Mouse (Mus musculus) CH12.LX (cell line): Measurements from ENCODE around the gene Lrrc28. TPM values are rescaled to one million over a fixed set of nuclear protein-coding genes. Genes with fewer than 3 reads are reported as not detected.

Experiments used
- DNase-seq: peaks from one replicate; pipeline ENCODE4 v3.0.0-alpha.2; 2013; ENCODE audit errors: extremely low read depth
- H3K27ac ChIP-seq: 2 replicates; pipeline ENCODE4 v1.5.1; 2012; ENCODE audit warnings: low read depth, mild to moderate bottlenecking, control low read depth, moderate library complexity; ENCODE audit not compliant: insufficient read depth
- H3K27me3 ChIP-seq: replicated peaks from 2 replicates; pipeline ENCODE3; 2012; ENCODE audit warnings: inconsistent platforms
- H3K36me3 ChIP-seq, 2 experiments: replicated peaks in 1 of 2; 2 replicates each; pipeline versions ENCODE3 to v1.6.1; 2012; ENCODE audit warnings: inconsistent platforms in 1 of 2, low read length in 1 of 2, mild to moderate bottlenecking in 1 of 2, mixed read lengths in 1 of 2, moderate library complexity in 1 of 2; ENCODE audit not compliant: control insufficient read depth in 1 of 2, insufficient read depth in 1 of 2
- H3K4me1 ChIP-seq, 2 experiments: 2 replicates each; pipeline ENCODE4 v1.6.1; 2012; ENCODE audit warnings: inconsistent platforms in 1 of 2, moderate library complexity in 1 of 2; ENCODE audit not compliant: insufficient read depth in 2 of 2, control insufficient read depth in 1 of 2
- H3K4me2 ChIP-seq: 2 replicates; pipeline ENCODE4 v1.6.1; 2012; ENCODE audit warnings: low read depth, mild to moderate bottlenecking, control low read depth; ENCODE audit not compliant: poor library complexity, insufficient read depth, severe bottlenecking
- H3K4me3 ChIP-seq, 3 experiments: fragments of 150-350 bp in 1 of 3; sonication (generic) in 1 of 3; replicated peaks in 1 of 3; 2 replicates each; pipeline versions ENCODE3 to v1.5.1; 2011 to 2012; ENCODE audit warnings: low read depth in 2 of 3, low read length in 2 of 3, mild to moderate bottlenecking in 2 of 3, moderate library complexity in 2 of 3, control low read depth in 1 of 3, improper control_type of control experiment in 1 of 3, inconsistent platforms in 1 of 3, mixed read lengths in 1 of 3; ENCODE audit not compliant: poor library complexity in 1 of 3
- H3K79me2 ChIP-seq: replicated peaks from 2 replicates; pipeline ENCODE4 v1.6.1; 2012; ENCODE audit warnings: mild to moderate bottlenecking, moderate library complexity; ENCODE audit not compliant: control insufficient read depth, poor library complexity, insufficient read depth, severe bottlenecking; ENCODE audit errors: extremely low read depth
- H3K9ac ChIP-seq: 2 replicates; pipeline ENCODE4 v1.6.1; 2012; ENCODE audit warnings: low read depth, mild to moderate bottlenecking, control low read depth, moderate library complexity; ENCODE audit not compliant: insufficient read depth
- H3K9me3 ChIP-seq: replicated peaks from 2 replicates; pipeline ENCODE3; 2012; ENCODE audit warnings: low read length, inconsistent platforms, mixed read lengths
- BHLHE40 ChIP-seq: IDR thresholded peaks from 2 replicates; pipeline ENCODE4 v1.6.1; 2011; ENCODE audit warnings: mild to moderate bottlenecking, low read depth, low read length, improper control_type of control experiment
- ELF1 ChIP-seq: IDR thresholded peaks from 2 replicates; pipeline ENCODE4 v1.6.1; 2014; ENCODE audit warnings: low read depth, mild to moderate bottlenecking, inconsistent platforms, low read length, improper control_type of control experiment
- ETS1 ChIP-seq: conservative IDR thresholded peaks from 2 replicates; pipeline ENCODE4 v1.6.1; 2012; ENCODE audit warnings: low read depth, mild to moderate bottlenecking, inconsistent platforms, low read length, improper control_type of control experiment, moderate library complexity
- KAT2A ChIP-seq: IDR thresholded peaks from 2 replicates; pipeline ENCODE4 v1.6.1; 2012; ENCODE audit warnings: low read length, improper control_type of control experiment, inconsistent platforms; ENCODE audit not compliant: insufficient replicate concordance
- MAFK ChIP-seq: IDR thresholded peaks from 2 replicates; pipeline ENCODE4 v1.6.1; 2011; ENCODE audit warnings: low read length, improper control_type of control experiment; ENCODE audit not compliant: insufficient replicate concordance
- MAX ChIP-seq: IDR thresholded peaks from 2 replicates; pipeline ENCODE4 v1.6.1; 2011; ENCODE audit warnings: low read length, improper control_type of control experiment
- MEF2A ChIP-seq: IDR thresholded peaks from 2 replicates; pipeline ENCODE4 v1.6.1; 2014; ENCODE audit warnings: low read depth, mild to moderate bottlenecking, inconsistent platforms, low read length, improper control_type of control experiment, borderline replicate concordance
- NELFE ChIP-seq: IDR thresholded peaks from 2 replicates; pipeline ENCODE4 v1.6.1; 2011; ENCODE audit warnings: low read depth, low read length, improper control_type of control experiment
- POLR2A ChIP-seq: IDR thresholded peaks from 2 replicates; pipeline ENCODE4 v1.6.1; 2011; ENCODE audit warnings: low read depth, mild to moderate bottlenecking, improper control_type of control experiment, low read length
- POLR2AphosphoS2 ChIP-seq: IDR thresholded peaks from 2 replicates; pipeline ENCODE4 v1.6.1; 2011; ENCODE audit warnings: low read depth, low read length, improper control_type of control experiment
- SMC3 ChIP-seq: IDR thresholded peaks from 2 replicates; pipeline ENCODE4 v1.6.1; 2011; ENCODE audit warnings: low read depth, low read length, improper control_type of control experiment
- UBTF ChIP-seq: IDR thresholded peaks from 2 replicates; pipeline ENCODE4 v1.6.1; 2012; ENCODE audit warnings: low read depth, mild to moderate bottlenecking, inconsistent platforms, low read length, improper control_type of control experiment, moderate library complexity
- ZKSCAN1 ChIP-seq: IDR thresholded peaks from 2 replicates; pipeline ENCODE4 v1.6.1; 2012; ENCODE audit warnings: low read depth, inconsistent platforms, low read length, improper control_type of control experiment, borderline replicate concordance
- ZMIZ1 ChIP-seq: IDR thresholded peaks from 2 replicates; pipeline ENCODE4 v1.6.1; 2012; ENCODE audit warnings: low read depth, mild to moderate bottlenecking, inconsistent platforms, low read length, improper control_type of control experiment
- ZNF384 ChIP-seq: IDR thresholded peaks from 2 replicates; pipeline ENCODE4 v1.6.1; 2012; ENCODE audit warnings: low read depth, low read length, improper control_type of control experiment, inconsistent platforms
- dilution Hi-C: fragments of 300-500 bp; cut with MboI; formaldehyde crosslinking; loops from 2 replicates; pipeline ENCODE4 v1.14.3; 2020; ENCODE audit warnings: low sequenced_read_pairs; ENCODE audit not compliant: extremely low pct_unique_long_range_greater_than_20kb, extremely low pct_ligation_motif_present
- in situ Hi-C: fragments of 300-500 bp; cut with MboI; formaldehyde crosslinking; loops from 3 replicates; pipeline ENCODE4 v1.14.3; 2019; ENCODE audit warnings: low sequenced_read_pairs, low pct_ligation_motif_present, low pct_unique_long_range_greater_than_20kb, mixed read lengths
- polyA plus RNA-seq: library from polyadenylated mRNA; unstranded; fragments of >175 nt; gene quantifications from 2 replicates; pipeline ENCODE4 v1.2.1, GENCODE M21; 2012; ENCODE audit warnings: low read depth; ENCODE audit not compliant: insufficient read length
- total RNA-seq, 2 experiments: library from RNA; depleted of rRNA; stranded (reverse); fragments of 300-350 nt in 1 of 2; fragments of >200 nt in 1 of 2; gene quantifications; 2 replicates each; pipeline ENCODE4 v1.2.3; 2012 to 2014

The Lrrc28 gene
- total and polyA plus RNA-seq, 3 experiments: 41.6 to 63.5 (median 59.2) TPM

- H3K9me3 ChIP-seq: no peaks in the 10 kb centered on the region
- in situ Hi-C loops: no loop called here
- dilution Hi-C loops: no loop called here
Measured at GRCm38 (mm10) chr7:67663981-67664694, 19.1 kb upstream of the Lrrc28 start.

GRCm38 (mm10) chr7:67662424-67662823 is 17.4 kb upstream of the Lrrc28 start:
- in situ Hi-C loops: no loop called here
- no peaks in the 10 kb centered on the region for H3K27me3 ChIP-seq
- DNase-seq: no peak
- no peak for TF ChIP-seq UBTF
- TF ChIP-seq MAFK: no peak
- no peak for TF ChIP-seq BHLHE40
- no peak for TF ChIP-seq MAX
- no peak for TF ChIP-seq NELFE
- no peak for TF ChIP-seq POLR2AphosphoS2
- TF ChIP-seq ZMIZ1: no peak
- no peak for TF ChIP-seq MEF2A
- no peak for TF ChIP-seq POLR2A
- TF ChIP-seq KAT2A: no peak
- no peak for TF ChIP-seq ELF1
- TF ChIP-seq ZNF384: no peak
- no peak for TF ChIP-seq ETS1
- TF ChIP-seq ZKSCAN1: no peak
- TF ChIP-seq SMC3: no peak
- no peak overlapping the region for H3K4me2 ChIP-seq
- H3K79me2 ChIP-seq: no peaks in the 10 kb centered on the region
- H3K4me1 ChIP-seq: no peaks in the 10 kb centered on the region
- peaks cover 0 to 28% of the 10 kb centered on the region in 2 experiments for H3K36me3 ChIP-seq
- H3K9me3 ChIP-seq: no peaks in the 10 kb centered on the region
- H3K9ac ChIP-seq: no peak overlapping the region
- H3K4me3 ChIP-seq: no peak overlapping the region
- dilution Hi-C loops: no loop called here
- H3K27ac ChIP-seq: no peak overlapping the region

More at GRCm38 (mm10) chr7:67663981-67664694, 19.1 kb upstream of the Lrrc28 start:
- no peaks in the 10 kb centered on the region for H3K4me1 ChIP-seq
- H3K4me2 ChIP-seq: no peak overlapping the region
- H3K4me3 ChIP-seq: no peak overlapping the region
- no peak for TF ChIP-seq MEF2A
- no peak for TF ChIP-seq ZMIZ1
- H3K36me3 ChIP-seq: peaks cover 0 to 32% of the 10 kb centered on the region in 2 experiments
- no peaks in the 10 kb centered on the region for H3K79me2 ChIP-seq
- DNase-seq: no peak
- H3K27me3 ChIP-seq: no peaks in the 10 kb centered on the region
- no peak overlapping the region for H3K9ac ChIP-seq
- H3K27ac ChIP-seq: no peak overlapping the region
